Mouse (Mus musculus): ENCODE data around the gene Lipn. TPM values are rescaled to one million over a fixed set of nuclear protein-coding genes. Genes with fewer than 3 reads are reported as not detected.

Lipn gene
- polyA plus RNA-seq, 1 experiment from 2014 or later = not detected

DNA sequence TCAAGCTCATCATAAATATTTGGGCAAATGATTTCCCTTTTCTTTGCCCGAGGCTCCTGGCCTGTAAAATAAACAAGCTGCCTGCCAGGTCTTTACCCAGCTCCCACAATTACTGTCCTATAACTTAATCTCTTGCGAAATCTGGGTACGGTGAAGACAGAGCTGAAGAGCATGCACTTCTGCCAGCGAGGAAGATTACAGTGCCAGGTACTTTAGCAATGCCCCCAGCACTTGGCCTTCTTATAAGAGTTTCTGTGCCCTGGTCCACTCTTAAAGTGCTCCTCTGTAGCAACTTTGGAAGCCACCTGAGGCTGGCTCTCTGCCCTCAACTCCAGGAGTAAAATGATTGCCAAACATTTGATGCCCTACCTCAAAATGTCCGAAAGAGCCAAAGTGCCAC lies 28.2 kb downstream of the Lipn start:
- no peaks in the 10 kb centered on the region for H3K9me3 ChIP-seq (replicated peaks)
- WGBS = 85% methylated on average over 5 of the region's 5 CpGs
- H3K36me3 ChIP-seq = no peaks in the 10 kb centered on the region
- no peaks in the 10 kb centered on the region for H3K4me1 ChIP-seq
- H3K9ac ChIP-seq = no peak overlapping the region
- H3K4me3 ChIP-seq = no peak overlapping the region
- H3K4me2 ChIP-seq (replicated peaks) = no peak overlapping the region
- no peak for ATAC-seq (ENCODE audit: low FRiP score)
- H3K27ac ChIP-seq = no peak overlapping the region
- no peaks in the 10 kb centered on the region for H3K27me3 ChIP-seq

DNA sequence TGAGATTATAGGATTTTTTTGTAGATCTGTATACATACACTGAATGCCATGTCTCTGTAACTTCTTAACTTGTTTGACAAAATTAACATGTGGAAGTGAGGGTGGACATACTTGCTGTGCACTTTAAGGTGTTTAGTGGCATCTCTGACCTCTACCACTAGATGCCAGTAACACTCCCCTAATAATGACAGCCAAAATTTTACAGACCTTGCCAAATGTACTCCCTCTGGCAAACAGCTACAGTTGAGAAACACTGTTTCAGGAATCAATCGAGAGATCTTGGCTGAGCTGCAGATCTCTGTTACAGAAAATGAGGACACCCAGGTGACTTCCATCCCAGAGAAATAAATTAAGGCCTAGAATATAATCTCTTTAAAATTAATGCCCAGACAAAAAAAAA lies 29.1 kb downstream of the Lipn start:
- no peaks in the 10 kb centered on the region for H3K4me1 ChIP-seq
- no peak overlapping the region for H3K4me2 ChIP-seq (replicated peaks)
- 88% methylated on average over 1 of the region's 1 CpGs for whole genome bisulfite sequencing
- H3K27ac ChIP-seq = no peak overlapping the region
- H3K9ac ChIP-seq = no peak overlapping the region
- no peak overlapping the region for H3K4me3 ChIP-seq
- H3K27me3 ChIP-seq = no peaks in the 10 kb centered on the region
- no peaks in the 10 kb centered on the region for H3K9me3 ChIP-seq (replicated peaks)
- no peaks in the 10 kb centered on the region for H3K36me3 ChIP-seq
- ATAC-seq (ENCODE audit: low FRiP score) = no peak

DNA sequence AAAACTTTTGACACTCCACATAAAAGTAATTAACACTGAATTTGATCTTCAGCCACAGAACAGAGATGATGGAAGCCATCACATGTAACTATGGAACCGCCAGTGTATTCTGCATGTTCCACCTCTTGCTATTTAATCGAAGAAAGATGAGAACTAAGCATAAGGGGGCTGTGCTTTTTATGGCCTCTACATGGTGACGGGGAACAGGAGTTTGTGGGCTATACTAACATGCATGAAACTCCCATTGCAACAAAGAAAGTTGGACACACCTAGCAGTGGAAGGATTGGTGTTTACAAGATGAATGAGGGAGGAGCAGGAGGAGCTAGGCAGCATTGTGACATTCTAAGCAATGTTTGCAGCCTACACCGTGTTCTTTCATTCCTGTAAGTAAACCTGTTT lies 33.5 kb downstream of the Lipn start, which contains the start of gene Lipm:
Lipm (plus strand) TSS at position 301 of the 400 bp plus-strand sequence.
- Histone ChIP-seq H3K4me1 (no peaks in the 10 kb centered on the region), H3K27me3 (no peaks in the 10 kb centered on the region), H3K36me3 (no peaks in the 10 kb centered on the region), H3K4me3 (no peak within 1 kb of the TSS), H3K9ac (no peak within 1 kb of the TSS), H3K9me3 (replicated peaks) (no peaks in the 10 kb centered on the region), H3K27ac (no peak within 1 kb of the TSS), H3K4me2 (replicated peaks) (no peak within 1 kb of the TSS)
- 84% methylated on average over 4 of the region's 4 CpGs for WGBS
- no peak for ATAC-seq (ENCODE audit: low FRiP score)

DNA sequence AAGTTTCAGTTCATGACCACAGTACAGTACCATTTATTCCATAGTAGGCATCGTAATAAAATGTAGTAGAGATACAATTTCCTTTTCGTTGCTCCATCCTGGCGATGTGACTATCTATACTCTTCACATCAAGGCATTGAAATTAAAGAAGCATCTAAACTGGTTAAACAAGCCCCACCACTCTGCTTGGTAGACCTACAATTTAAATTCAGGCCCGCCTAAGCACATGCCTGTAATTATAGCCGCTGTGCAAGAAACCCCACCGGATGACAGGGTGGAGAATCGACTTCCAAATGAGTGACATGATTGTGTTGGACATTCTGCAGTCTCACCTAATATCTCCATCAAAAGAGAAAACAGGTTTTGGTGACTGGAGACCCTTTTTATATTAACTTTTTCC lies 34.7 kb downstream of the Lipn start:
- no peak overlapping the region for H3K27ac ChIP-seq
- no peaks in the 10 kb centered on the region for H3K36me3 ChIP-seq
- H3K9me3 ChIP-seq (replicated peaks) = no peaks in the 10 kb centered on the region
- no peak overlapping the region for H3K4me3 ChIP-seq
- no peak overlapping the region for H3K4me2 ChIP-seq (replicated peaks)
- no peaks in the 10 kb centered on the region for H3K4me1 ChIP-seq
- 88% methylated on average over 7 of the region's 7 CpGs for WGBS
- no peak overlapping the region for H3K9ac ChIP-seq
- no peak for ATAC-seq (ENCODE audit: low FRiP score)
- no peaks in the 10 kb centered on the region for H3K27me3 ChIP-seq

DNA sequence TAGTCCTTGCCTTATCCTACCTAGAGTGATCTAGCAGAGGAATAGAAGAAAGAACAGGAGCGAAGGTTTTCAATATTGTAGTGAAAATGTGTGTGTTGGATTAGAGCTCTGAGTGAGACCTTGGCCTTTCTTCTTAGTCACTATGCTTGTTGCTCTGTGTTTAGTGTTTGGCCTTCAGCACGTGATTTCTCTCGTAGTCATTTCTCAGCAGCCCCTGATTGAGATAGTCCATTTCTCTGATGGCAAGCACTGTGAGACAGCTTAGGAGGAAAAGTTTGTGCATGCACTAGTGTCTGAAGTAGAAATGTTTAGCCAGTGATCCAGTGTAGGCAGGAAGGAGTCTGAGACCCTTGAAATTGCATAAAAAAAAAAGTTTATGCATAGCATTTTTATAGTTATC lies 37.7 kb downstream of the Lipn start:
- 88% methylated on average over 3 of the region's 3 CpGs for WGBS
- ATAC-seq (ENCODE audit: low FRiP score) = no peak
- H3K27me3 ChIP-seq = no peaks in the 10 kb centered on the region

DNA sequence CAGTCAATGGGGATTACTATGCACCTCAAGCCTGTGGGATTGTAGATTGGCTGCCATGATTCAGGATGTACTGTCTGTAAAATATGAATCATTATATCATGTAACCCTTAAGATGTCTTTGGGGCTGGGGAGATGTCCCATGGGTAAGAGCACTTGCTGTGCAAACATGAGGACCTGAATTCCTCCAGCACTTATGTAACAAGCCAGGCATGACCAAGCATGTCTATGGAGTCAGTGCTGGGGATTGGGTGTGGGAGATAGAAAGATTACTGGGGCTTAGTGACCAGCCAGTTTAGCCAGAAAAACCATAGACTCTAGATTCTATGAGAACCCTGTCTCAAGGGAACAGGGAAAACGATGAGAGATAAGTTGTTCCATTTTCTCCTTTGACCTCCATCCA lies 51.9 kb downstream of the Lipn start:
- Histone ChIP-seq H3K9ac (no peak overlapping the region), H3K36me3 (no peaks in the 10 kb centered on the region), H3K9me3 (replicated peaks) (no peaks in the 10 kb centered on the region), H3K27ac (no peak overlapping the region), H3K4me1 (no peaks in the 10 kb centered on the region), H3K4me2 (replicated peaks) (no peak overlapping the region), H3K27me3 (no peaks in the 10 kb centered on the region), H3K4me3 (no peak overlapping the region)
- 72% methylated on average over 1 of the region's 1 CpGs for WGBS
- ATAC-seq (ENCODE audit: low FRiP score) = no peak

More for the DNA sequence above, 37.7 kb downstream of the Lipn start:
- H3K4me3 ChIP-seq = no peak overlapping the region
- H3K9ac ChIP-seq = no peak overlapping the region
- H3K4me2 ChIP-seq (replicated peaks) = no peak overlapping the region
- H3K36me3 ChIP-seq = no peaks in the 10 kb centered on the region
- no peak overlapping the region for H3K27ac ChIP-seq
- H3K4me1 ChIP-seq = no peaks in the 10 kb centered on the region
- H3K9me3 ChIP-seq (replicated peaks) = no peaks in the 10 kb centered on the region

DNA sequence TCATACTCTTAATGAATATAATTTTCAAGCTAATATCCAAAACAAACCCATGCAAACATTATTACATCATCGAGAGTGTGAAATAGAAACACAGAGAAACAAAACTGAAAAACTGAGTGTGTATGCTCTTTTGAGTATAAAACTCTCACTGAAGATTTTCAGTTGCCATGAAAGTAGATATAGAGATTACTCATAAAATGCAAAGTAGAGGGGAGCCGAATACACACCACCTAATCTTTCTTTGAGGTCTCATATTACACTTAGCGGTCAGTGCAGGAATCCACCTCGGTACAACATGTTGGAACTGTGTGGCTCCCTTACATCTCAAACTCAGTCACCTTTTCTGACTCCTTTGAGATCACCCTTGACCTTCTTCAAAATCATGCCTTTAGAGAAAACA lies 52.5 kb downstream of the Lipn start:
- no peak for ATAC-seq (ENCODE audit: low FRiP score)
- Histone ChIP-seq H3K27ac (no peak overlapping the region), H3K4me2 (replicated peaks) (no peak overlapping the region), H3K4me1 (no peaks in the 10 kb centered on the region), H3K36me3 (no peaks in the 10 kb centered on the region), H3K9ac (no peak overlapping the region), H3K4me3 (no peak overlapping the region), H3K27me3 (no peaks in the 10 kb centered on the region), H3K9me3 (replicated peaks) (no peaks in the 10 kb centered on the region)
- 86% methylated on average over 4 of the region's 4 CpGs for WGBS

DNA sequence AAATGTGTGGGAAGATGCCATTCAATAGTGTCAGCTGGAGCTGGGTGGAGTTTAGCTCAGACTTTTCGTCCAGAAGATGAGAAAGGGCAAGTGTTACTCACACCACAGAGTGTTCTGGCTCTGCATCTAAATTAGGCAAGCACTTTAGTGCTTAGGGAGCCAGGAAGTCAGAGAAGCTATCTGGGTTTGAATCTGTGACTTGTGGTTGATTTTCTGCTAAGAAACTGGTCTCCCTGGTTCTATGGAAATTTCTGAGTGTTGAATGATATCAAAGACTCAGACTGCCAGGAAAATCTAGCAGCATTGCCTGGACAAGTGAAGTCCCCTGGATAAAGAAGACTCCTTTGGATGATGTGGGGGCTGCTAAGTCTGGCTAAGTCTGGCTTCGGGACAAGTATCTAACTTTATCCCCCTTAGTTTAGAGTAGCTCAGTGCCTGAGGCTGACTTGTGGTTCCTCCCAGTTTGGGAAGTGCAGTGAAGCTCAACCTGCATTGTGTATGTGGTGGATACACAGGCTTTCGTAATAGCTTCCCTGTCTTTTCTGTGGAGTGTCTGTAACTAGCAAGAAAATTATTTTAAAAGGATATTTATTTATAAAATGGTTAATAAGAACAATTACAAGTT lies 53.1 kb downstream of the Lipn start:
- Histone ChIP-seq H3K4me3 (no peak overlapping the region), H3K4me2 (replicated peaks) (no peak overlapping the region), H3K27me3 (no peaks in the 10 kb centered on the region), H3K27ac (no peak overlapping the region), H3K36me3 (no peaks in the 10 kb centered on the region), H3K4me1 (no peaks in the 10 kb centered on the region), H3K9ac (no peak overlapping the region), H3K9me3 (replicated peaks) (no peaks in the 10 kb centered on the region)
- WGBS = 76% methylated on average over 3 of the region's 3 CpGs
- ATAC-seq (ENCODE audit: low FRiP score) = no peak

Small RNAs within 50 kb of the gene (microRNA-seq; reads per million reads assigned to microRNA genes)
- not detected for gene Gm23334

Other genes with a start within 250 kb of the Lipn start
- not detected in 2 replicates for gene Lipf, start 106.2 kb upstream of the Lipn start, polyA plus RNA-seq (2016; fragmentation: Nextera tagmentation; extraction: Ambion mirVana)
- not detected in 2 replicates for gene Lipk, start 59.1 kb upstream of the Lipn start, polyA plus RNA-seq (2016; fragmentation: Nextera tagmentation; extraction: Ambion mirVana)
- not detected in 2 replicates for gene Lipm, start 33.6 kb downstream of the Lipn start, polyA plus RNA-seq (2016; fragmentation: Nextera tagmentation; extraction: Ambion mirVana)
- not detected in 2 replicates for gene Ankrd22, start 98.7 kb downstream of the Lipn start, polyA plus RNA-seq (2016; fragmentation: Nextera tagmentation; extraction: Ambion mirVana)
- 4.0 and 4.9 TPM in 2 replicates for gene Stambpl1, start 124.9 kb downstream of the Lipn start, polyA plus RNA-seq (2016; fragmentation: Nextera tagmentation; extraction: Ambion mirVana)
- gene Acta2, start 188.2 kb downstream of the Lipn start, polyA plus RNA-seq (2016; fragmentation: Nextera tagmentation; extraction: Ambion mirVana) = 45.1 and 90.0 TPM in 2 replicates
- 1.4 and 1.6 TPM in 2 replicates for gene Fas, start 223.3 kb downstream of the Lipn start, polyA plus RNA-seq (2016; fragmentation: Nextera tagmentation; extraction: Ambion mirVana)

All from hindbrain, embryonic 12.5 days (tissue).